Mouse (Mus musculus) forebrain, embryonic 10.5 days (tissue): Measurements from ENCODE around the gene Zfp275. TPM values are rescaled to one million over a fixed set of nuclear protein-coding genes. Genes with fewer than 3 reads are reported as not detected.
"Not testable (repeated sequence)": the region's sequence is repeated elsewhere in the genome, so short reads cannot be mapped to it uniquely, and the experiment has no call there.

Experiments used
- DNase-seq: peaks from one replicate; pipeline ENCODE4 v3.0.0-alpha.2; 2017; ENCODE audit warnings: low spot score; ENCODE audit errors: extremely low spot score
- H3K27ac ChIP-seq: fragments of 300-500 bp; sonication (generic); 2 replicates; pipeline ENCODE4 v1.5.1; 2016; ENCODE audit warnings: mild to moderate bottlenecking
- H3K27me3 ChIP-seq: fragments of 300-500 bp; sonication (generic); 2 replicates; pipeline ENCODE4 v1.6.1; 2016; ENCODE audit warnings: mild to moderate bottlenecking; ENCODE audit not compliant: poor library complexity, severe bottlenecking
- H3K36me3 ChIP-seq: fragments of 300-500 bp; sonication (generic); replicated peaks from 2 replicates; pipeline ENCODE4 v1.6.1; 2016; ENCODE audit warnings: mild to moderate bottlenecking, moderate library complexity
- H3K4me1 ChIP-seq: fragments of 300-500 bp; sonication (generic); 2 replicates; pipeline ENCODE4 v1.6.1; 2016
- H3K4me3 ChIP-seq: fragments of 300-500 bp; sonication (generic); 2 replicates; pipeline ENCODE4 v1.5.1; 2016; ENCODE audit warnings: mild to moderate bottlenecking, moderate library complexity
- H3K9me3 ChIP-seq: fragments of 300-500 bp; sonication (generic); 2 replicates; pipeline ENCODE4 v1.6.1; 2016; ENCODE audit warnings: mild to moderate bottlenecking, moderate library complexity
- WGBS: fragments of 180-500 bp; shearing (Covaris S2); methylation state at CpG from one replicate; pipeline ENCODE4 v1.1.7; 2016; 5-methylcytosine and 5-hydroxymethylcytosine counted together
- polyA plus RNA-seq: library from polyadenylated mRNA; unstranded; fragments of >200 nt; fragmentation: Nextera tagmentation; extraction: Ambion mirVana; gene quantifications from 2 replicates; pipeline ENCODE4 v1.2.1, GENCODE M21; 2016

Gene Zfp275
- 16.7 and 17.7 TPM in 2 replicates for polyA plus RNA-seq

DNA sequence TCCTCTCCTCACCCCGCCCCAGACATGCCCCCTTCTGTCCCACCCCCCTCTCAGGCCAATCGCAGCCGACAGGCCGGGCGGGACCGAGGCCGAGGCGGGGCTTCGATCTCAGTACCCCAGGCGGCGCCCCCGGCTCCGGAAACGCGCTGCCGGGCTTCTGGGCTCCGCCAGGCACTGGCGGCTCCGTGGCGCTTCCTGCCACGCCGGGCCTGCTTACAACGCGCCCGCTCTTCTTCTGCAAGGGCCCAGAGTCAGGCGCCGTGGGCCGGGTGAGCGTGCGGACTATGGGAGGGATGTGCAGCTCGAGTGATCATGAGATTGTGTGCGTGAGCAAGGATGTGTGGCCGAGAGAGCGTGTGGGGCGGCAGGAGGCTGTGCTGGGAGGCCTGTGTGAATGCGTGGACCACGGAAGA is at the start of gene Zfp275:
Zfp275 (plus strand) TSS at position 139 of the 413 bp plus-strand sequence.
- Histone ChIP-seq H3K9me3 (no peaks in the 10 kb centered on the region), H3K36me3 (peaks cover 11% of the 10 kb centered on the region), H3K4me3 (peak within 1 kb of the TSS; percentile 67), H3K27ac (peak within 1 kb of the TSS; percentile 90), H3K4me1 (peaks cover 10% of the 10 kb centered on the region), H3K27me3 (peaks cover 44% of the 10 kb centered on the region)
- peak; percentile 65 for DNase-seq
- 13% methylated on average over 37 of the region's 37 CpGs for WGBS

DNA sequence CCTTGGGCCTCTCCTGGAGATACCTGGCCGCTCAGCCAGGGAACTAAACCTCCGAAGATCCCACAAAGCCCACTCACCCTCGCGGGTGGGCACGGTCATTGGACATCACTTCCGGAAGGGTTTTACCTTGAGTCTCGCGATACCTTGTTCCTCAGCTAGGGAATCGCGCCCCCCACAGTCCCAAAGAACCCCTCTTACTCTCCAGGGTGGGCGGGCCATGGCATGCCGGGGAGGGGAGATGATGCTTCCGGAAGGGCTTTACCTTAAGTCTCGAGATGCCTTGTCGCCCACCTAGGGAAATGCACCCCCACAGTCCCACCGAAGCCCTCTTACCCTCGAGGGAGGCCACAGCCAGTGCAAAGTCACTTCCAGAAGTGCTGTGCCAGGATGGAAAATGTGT is 49.5 kb upstream of the Zfp275 start, which contains the start of the genes Xlr5a and Xlr5c:
Xlr5a (minus strand) TSS at position 101 of the 400 bp plus-strand sequence.
Xlr5c (minus strand) TSS at position 101 of the 400 bp plus-strand sequence.
- not testable (repeated sequence) for H3K9me3 ChIP-seq, H3K4me1 ChIP-seq, DNase-seq, H3K4me3 ChIP-seq, H3K27me3 ChIP-seq, H3K36me3 ChIP-seq, H3K27ac ChIP-seq
- WGBS, result 94% methylated on average over 16 of the region's 17 CpGs

DNA sequence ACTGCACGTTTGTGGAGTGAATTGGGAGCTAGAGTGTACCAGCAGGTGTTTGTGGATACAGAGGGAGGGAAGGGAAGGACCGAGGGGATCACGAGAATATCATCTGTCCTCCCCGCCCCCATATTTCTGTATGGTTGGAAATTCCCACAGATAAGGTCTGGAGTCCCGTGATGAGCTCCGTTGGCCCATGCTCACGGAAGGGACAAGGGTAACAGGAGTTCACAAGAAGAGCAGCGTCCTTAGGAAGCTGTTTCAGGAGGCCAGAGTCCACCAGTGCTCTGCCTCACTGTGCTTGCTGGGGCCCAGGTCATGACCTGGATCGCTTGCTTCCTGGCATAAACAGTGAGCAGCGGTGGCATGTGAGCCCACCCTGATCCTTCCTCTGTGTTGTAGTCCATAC is 46.7 kb upstream of the Zfp275 start:
- H3K4me1 ChIP-seq, H3K36me3 ChIP-seq: not testable (repeated sequence)
- WGBS, result 82% methylated on average over 10 of the region's 10 CpGs

DNA sequence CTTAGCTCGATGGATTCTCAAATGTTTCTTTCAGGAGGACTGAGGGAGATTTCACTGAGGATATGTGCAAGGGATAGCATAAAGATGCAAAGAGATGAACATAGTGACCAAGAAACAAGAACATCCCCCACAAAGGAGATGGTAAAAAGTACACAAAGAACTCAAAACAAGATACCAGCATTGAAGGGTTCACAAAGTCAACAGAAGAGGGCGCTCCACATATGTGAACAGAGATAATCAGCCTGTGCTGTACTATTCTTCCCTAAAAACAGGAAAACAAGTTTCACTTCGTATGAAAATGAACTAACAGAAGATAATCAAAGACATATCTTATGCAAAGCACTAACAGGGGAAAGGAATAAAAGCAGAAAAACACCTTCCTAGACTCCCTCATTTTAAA is 29.9 kb upstream of the Zfp275 start:
- Histone ChIP-seq H3K27ac (no peak overlapping the region), H3K36me3 (no peaks in the 10 kb centered on the region), H3K9me3 (no peaks in the 10 kb centered on the region), H3K4me3 (no peak overlapping the region), H3K4me1 (no peaks in the 10 kb centered on the region), H3K27me3 (peaks cover 3% of the 10 kb centered on the region; the same call in 1 of the 2 replicates)
- no peak for DNase-seq
- WGBS, result 39% methylated on average over 3 of the region's 3 CpGs

More for the DNA sequence above, 46.7 kb upstream of the Zfp275 start:
- not testable (repeated sequence) for H3K27ac ChIP-seq, H3K9me3 ChIP-seq, H3K4me3 ChIP-seq, DNase-seq, H3K27me3 ChIP-seq

DNA sequence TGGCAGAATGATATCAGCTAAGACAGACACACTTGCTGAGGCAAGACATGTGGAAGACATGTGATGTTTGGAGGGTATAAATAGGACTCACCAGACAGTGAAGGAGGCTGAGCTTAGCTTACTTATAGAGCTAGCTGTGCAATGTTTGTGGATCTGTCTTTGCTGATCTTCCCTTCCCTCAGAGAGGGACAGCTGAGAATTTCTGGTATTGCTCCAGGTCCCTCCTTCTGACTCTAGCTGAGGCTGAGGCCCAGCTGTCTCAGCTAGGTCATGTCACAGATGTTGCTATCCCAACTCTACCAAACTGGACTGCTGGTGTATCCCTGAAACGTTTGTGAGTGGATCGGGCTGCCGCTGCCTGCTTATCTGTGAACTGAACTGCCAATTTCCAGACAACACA is 21.4 kb upstream of the Zfp275 start:
- Histone ChIP-seq H3K27ac (no peak overlapping the region), H3K4me1 (no peaks in the 10 kb centered on the region), H3K9me3 (no peaks in the 10 kb centered on the region), H3K4me3 (no peak overlapping the region), H3K27me3 (peaks cover 5% of the 10 kb centered on the region), H3K36me3 (no peaks in the 10 kb centered on the region)
- DNase-seq, result no peak
- WGBS, result 79% methylated on average over 3 of the region's 3 CpGs

DNA sequence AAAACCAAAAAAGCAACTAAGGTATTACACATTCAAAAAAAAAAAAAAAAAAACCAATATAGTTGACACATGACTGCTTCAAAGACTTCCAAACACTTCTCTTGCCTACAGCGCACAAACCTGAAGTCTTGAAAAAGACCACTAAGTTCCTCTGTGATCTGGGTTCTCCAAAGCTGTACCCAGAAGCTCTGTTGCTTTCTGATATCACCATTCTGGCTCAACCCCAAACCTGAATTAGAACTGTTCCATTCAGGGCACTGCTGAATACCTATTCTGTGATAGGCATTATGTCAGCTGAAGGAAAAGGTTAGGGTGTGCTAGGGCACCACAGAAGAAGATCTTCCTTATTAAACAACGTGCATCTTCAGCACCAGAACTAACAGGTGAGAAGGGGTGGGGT is 15.2 kb upstream of the Zfp275 start:
- H3K27me3 ChIP-seq, result peaks cover 3% of the 10 kb centered on the region; the same call in 1 of the 2 replicates
- no peaks in the 10 kb centered on the region for H3K4me1 ChIP-seq
- no peaks in the 10 kb centered on the region for H3K36me3 ChIP-seq
- H3K27ac ChIP-seq, result no peak overlapping the region
- 86% methylated on average over 2 of the region's 2 CpGs for WGBS
- no peak for DNase-seq
- H3K9me3 ChIP-seq, result no peaks in the 10 kb centered on the region
- H3K4me3 ChIP-seq, result no peak overlapping the region

DNA sequence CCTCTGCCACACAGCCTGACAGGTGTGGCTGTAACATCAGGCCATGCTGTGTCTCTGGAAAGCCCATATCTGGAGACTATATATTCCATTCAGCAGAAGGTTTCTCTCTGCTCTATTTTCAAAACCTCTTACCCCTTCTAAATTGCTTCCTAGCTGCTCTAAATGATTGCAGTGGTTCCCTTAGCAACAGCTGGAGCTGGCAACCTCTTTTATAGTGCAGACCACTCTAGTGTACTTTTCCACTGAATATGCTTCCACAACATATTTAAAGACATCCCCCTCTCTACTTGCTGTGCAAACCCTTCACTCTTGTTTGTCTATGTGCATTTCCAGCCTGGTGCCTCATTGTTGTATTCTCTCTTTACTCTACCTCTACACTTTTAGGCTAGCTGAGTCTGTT is 8.9 kb upstream of the Zfp275 start:
- H3K36me3 ChIP-seq, result no peaks in the 10 kb centered on the region
- DNase-seq, result no peak
- no peak overlapping the region for H3K27ac ChIP-seq
- H3K9me3 ChIP-seq, result no peaks in the 10 kb centered on the region
- no peaks in the 10 kb centered on the region for H3K4me1 ChIP-seq
- H3K4me3 ChIP-seq, result no peak overlapping the region
- H3K27me3 ChIP-seq, result peaks cover 35% of the 10 kb centered on the region

DNA sequence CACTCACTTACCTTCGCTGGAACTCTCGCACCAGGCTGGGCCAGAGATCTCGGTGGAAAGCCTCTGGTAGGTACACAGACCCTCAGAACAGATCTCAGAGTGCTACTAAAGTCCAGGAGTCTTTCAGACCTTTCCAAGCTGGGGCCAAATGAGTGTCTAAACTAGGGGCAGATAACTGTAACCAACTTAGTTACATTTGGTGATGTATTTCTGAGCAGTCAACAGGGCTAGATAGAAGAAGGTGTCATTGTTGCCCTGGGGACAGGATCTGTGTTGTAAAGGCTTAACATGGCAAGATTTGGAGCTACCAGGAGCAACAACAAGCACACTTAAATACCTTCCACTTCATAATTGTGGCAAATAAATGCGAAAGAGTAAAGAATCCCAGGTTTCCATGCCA is 5.7 kb upstream of the Zfp275 start, which contains the start of gene Gm45015:
Gm45015 (minus strand) TSS at position 101 of the 400 bp plus-strand sequence.
- Histone ChIP-seq H3K36me3 (no peaks in the 10 kb centered on the region), H3K9me3 (no peaks in the 10 kb centered on the region), H3K27me3 (peaks cover 44% of the 10 kb centered on the region), H3K4me1 (no peaks in the 10 kb centered on the region), H3K4me3 (no peak within 1 kb of the TSS), H3K27ac (no peak within 1 kb of the TSS)
- 92% methylated on average over 4 of the region's 4 CpGs for WGBS
- DNase-seq, result no peak

DNA sequence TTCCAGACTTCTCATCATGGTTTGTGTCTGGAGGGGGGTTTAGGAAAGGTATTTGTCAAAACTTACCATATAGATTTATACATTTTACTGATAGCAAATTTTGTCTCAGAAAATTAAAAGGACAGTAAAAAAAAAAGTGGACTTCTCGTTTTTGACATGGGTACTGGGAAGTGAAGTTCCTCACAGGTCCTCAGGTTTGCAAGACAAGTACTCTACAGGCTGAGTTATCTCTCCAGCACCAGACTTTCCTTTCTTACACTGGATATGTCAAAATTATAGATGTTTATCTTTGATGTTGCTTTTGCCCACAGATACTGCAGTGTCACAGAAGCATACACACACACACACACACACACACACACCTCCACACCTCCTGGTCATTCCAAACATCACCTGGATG is 948 bp upstream of the Zfp275 start:
- no peak for DNase-seq
- 68% methylated on average over 1 of the region's 1 CpGs for WGBS
- Histone ChIP-seq H3K4me1 (peaks cover 10% of the 10 kb centered on the region), H3K27me3 (peaks cover 47% of the 10 kb centered on the region), H3K9me3 (no peaks in the 10 kb centered on the region), H3K36me3 (peaks cover 11% of the 10 kb centered on the region), H3K27ac (no peak overlapping the region), H3K4me3 (no peak overlapping the region)

DNA sequence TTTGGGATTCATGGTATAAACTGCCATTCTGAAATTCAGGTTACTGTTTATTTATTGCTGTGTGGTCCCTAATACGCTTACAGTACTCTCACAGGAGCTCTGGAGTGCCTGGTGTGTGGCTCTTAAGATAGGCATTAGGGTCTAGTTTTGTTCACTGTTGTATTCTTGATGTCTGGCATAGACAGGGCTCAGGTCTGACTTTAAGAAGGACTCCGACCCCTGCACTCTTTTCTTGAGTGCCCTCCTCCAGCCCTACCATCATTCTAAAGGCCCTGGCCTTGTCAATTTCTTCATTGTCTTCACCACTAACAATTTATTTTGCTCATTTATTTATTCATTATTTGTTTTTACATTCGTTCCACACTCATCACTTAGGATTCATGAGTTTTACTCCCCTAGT is 353 bp upstream of the Zfp275 start:
- Histone ChIP-seq H3K27ac (no peak overlapping the region), H3K36me3 (peaks cover 11% of the 10 kb centered on the region), H3K4me1 (peaks cover 10% of the 10 kb centered on the region), H3K4me3 (peak overlapping the region; percentile 67), H3K9me3 (no peaks in the 10 kb centered on the region), H3K27me3 (peaks cover 47% of the 10 kb centered on the region)
- DNase-seq, result no peak
- WGBS, result 38% methylated on average over 3 of the region's 3 CpGs

DNA sequence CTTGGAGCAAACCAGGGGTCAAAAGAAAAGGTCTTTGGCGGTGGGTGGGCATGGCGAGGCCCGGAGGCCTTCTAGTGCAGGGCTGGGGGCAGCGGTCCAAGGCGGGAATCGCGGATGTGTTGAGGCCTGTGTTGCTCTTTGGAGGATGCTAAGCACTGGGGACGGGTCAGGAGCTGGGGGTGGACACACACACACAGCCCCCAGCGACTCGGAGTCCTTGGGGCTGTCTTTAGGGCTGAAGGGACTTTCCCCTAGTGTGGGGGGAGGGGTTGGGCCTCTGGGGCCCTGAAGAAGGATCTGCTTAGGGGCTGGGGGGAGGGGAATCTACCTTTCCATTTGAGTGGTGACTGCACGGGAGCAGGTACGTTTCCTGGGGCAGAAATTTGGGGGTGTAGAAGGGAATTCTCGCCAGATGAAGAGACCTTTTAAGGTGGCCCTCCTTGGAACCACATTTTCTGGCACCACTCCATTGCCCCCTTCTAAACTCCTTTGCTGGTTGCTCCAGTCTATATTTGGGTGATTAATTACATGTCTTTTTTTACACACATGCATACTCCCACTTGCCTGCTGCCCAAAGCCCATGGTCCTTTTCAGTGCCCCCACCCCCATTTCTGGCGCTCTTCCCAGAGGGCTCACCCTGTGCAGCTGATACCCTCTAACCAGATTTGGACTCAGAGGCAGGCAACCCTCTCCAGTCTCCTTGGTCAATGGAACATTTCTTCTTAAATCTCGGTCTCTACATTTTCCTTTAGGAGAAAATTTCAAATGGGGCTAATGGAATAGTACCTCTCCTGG is 717 bp downstream of the Zfp275 start:
- H3K27me3 ChIP-seq, result peaks cover 42% of the 10 kb centered on the region
- peaks cover 10% of the 10 kb centered on the region for H3K4me1 ChIP-seq
- peak overlapping the region; percentile 90 for H3K27ac ChIP-seq
- peak; percentile 30 for DNase-seq
- peak overlapping the region; percentile 67 for H3K4me3 ChIP-seq
- H3K9me3 ChIP-seq, result no peaks in the 10 kb centered on the region
- H3K36me3 ChIP-seq, result peaks cover 11% of the 10 kb centered on the region
- 22% methylated on average over 15 of the region's 15 CpGs for WGBS

DNA sequence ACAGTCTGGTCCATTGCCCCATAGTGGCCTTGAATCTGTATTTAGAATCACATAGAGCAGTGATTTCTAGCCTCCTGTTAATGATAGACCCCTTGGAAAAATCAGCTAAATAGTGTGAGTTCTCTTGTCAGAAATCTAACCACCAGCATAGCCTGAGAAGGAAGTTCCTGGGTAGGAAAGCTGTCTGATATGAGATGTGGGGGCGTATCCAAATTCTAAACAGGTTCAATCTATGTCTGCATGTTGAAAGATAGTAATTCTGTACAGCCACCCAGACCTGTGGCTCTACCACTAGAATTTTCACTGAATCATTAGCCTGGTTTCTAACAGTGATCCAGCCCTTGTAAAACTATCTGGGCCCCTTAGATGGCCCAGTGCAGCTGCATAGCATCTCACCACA is 1.4 kb downstream of the Zfp275 start:
- Histone ChIP-seq H3K9me3 (no peaks in the 10 kb centered on the region), H3K36me3 (peaks cover 11% of the 10 kb centered on the region), H3K27ac (no peak overlapping the region), H3K27me3 (peaks cover 42% of the 10 kb centered on the region), H3K4me1 (peaks cover 10% of the 10 kb centered on the region), H3K4me3 (peak overlapping the region; percentile 67; the same call in 1 of the 2 replicates)
- no peak for DNase-seq
- 88% methylated on average over 1 of the region's 1 CpGs for WGBS

DNA sequence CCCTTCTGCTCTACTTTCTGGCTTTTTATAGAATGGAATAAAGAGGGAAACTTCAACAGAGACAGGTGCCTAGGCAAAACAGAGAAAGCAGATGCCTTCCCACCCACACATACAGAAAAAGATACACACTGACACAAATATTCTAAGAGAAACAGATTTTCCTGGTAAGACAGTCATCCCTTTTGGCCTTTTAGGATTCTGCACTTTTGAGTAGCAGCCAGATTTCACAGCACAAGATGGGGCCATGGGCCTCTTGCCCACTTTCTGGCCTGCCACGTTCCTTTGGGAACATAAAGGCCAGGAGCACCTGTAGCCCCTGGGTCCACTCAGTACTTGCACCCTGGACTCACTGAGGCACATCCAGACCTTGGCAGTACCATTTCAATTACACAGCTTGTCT is 1.9 kb downstream of the Zfp275 start:
- Histone ChIP-seq H3K36me3 (peaks cover 11% of the 10 kb centered on the region), H3K27ac (no peak overlapping the region), H3K9me3 (no peaks in the 10 kb centered on the region), H3K4me1 (peaks cover 10% of the 10 kb centered on the region), H3K27me3 (peaks cover 42% of the 10 kb centered on the region), H3K4me3 (no peak overlapping the region)
- no peak for DNase-seq
- 83% methylated on average over 1 of the region's 1 CpGs for WGBS
